Mouse (Mus musculus) monocyte, adult 2 months (primary cell): Measurements from ENCODE around the gene Scgb3a1.

Experiments
- DNase-seq, 2 experiments: peaks; one replicate each; pipeline ENCODE4 v3.0.0; 2022; ENCODE audit warnings: low spot score in 2 of 2, low read depth in 1 of 2

The Scgb3a1 gene

GRCm38 (mm10) chr11:49663310-49663709 lies at the start of gene Scgb3a1:
TSS of gene Scgb3a1 (plus strand) at chr11:49663610.
- DNase-seq, result no peak

GRCm38 (mm10) chr11:49615856-49616725 lies 47.3 kb upstream of the Scgb3a1 start:
- DNase-seq, result no peak

- no peak for DNase-seq
These were observed 44.9 kb upstream of the Scgb3a1 start for GRCm38 (mm10) chr11:49618476-49618875.

- DNase-seq, result no peak
These were observed 41.5 kb upstream of the Scgb3a1 start for GRCm38 (mm10) chr11:49621953-49622352.

GRCm38 (mm10) chr11:49624156-49624555 lies 39.3 kb upstream of the Scgb3a1 start:
- DNase-seq, result no peak

GRCm38 (mm10) chr11:49625863-49626262 lies 37.5 kb upstream of the Scgb3a1 start:
- no peak for DNase-seq

GRCm38 (mm10) chr11:49626748-49627147 lies 36.7 kb upstream of the Scgb3a1 start:
- no peak for DNase-seq

- DNase-seq, result no peak
These were observed 32.3 kb upstream of the Scgb3a1 start for GRCm38 (mm10) chr11:49631154-49631553.

GRCm38 (mm10) chr11:49632256-49632655 lies 31.2 kb upstream of the Scgb3a1 start:
- no peak for DNase-seq

- no peak for DNase-seq
These were observed 29.3 kb upstream of the Scgb3a1 start for GRCm38 (mm10) chr11:49634101-49634500.

- DNase-seq, result no peak
These were observed 27.7 kb upstream of the Scgb3a1 start for GRCm38 (mm10) chr11:49635671-49636070.

GRCm38 (mm10) chr11:49636449-49636848 lies 27.0 kb upstream of the Scgb3a1 start:
- no peak for DNase-seq

GRCm38 (mm10) chr11:49645677-49646076 lies 17.7 kb upstream of the Scgb3a1 start:
- no peak for DNase-seq

GRCm38 (mm10) chr11:49650113-49650993 lies 13.1 kb upstream of the Scgb3a1 start:
- no peak for DNase-seq

GRCm38 (mm10) chr11:49650994-49651761 lies 12.2 kb upstream of the Scgb3a1 start:
- DNase-seq, result no peak

- no peak for DNase-seq
These were observed 11.6 kb upstream of the Scgb3a1 start for GRCm38 (mm10) chr11:49651762-49652322.

GRCm38 (mm10) chr11:49652401-49653078 lies 10.9 kb upstream of the Scgb3a1 start:
- DNase-seq, result peak in 1 of 2 experiments; percentile 60

GRCm38 (mm10) chr11:49653079-49653408 lies 10.4 kb upstream of the Scgb3a1 start:
- DNase-seq, result no peak

GRCm38 (mm10) chr11:49654651-49655050 lies 8.8 kb upstream of the Scgb3a1 start:
- DNase-seq, result no peak

- DNase-seq, result no peak
These were observed 7.9 kb upstream of the Scgb3a1 start for GRCm38 (mm10) chr11:49655501-49655900.
